Mouse (Mus musculus) forebrain, postnatal 0 days (tissue): ENCODE results near the gene Strip1. TPM values are rescaled to one million over a fixed set of nuclear protein-coding genes. Genes with fewer than 3 reads are reported as not detected.
A peak's percentile ranks its signal among the peaks of the same experiment; 100 is the strongest.

ENCODE experiments used
- ATAC-seq: fragments of 200-750 bp; cut with Nextera tagmentation; 2 replicates; pipeline ENCODE4 v1.8.0; 2017; ENCODE audit warnings: mild to moderate bottlenecking, moderate library complexity
- DNase-seq: peaks from one replicate; pipeline ENCODE4 v3.0.0-alpha.2; 2015
- H3K27ac ChIP-seq: fragments of 300-500 bp; sonication (generic); 2 replicates; pipeline ENCODE4 v1.5.1; 2014; ENCODE audit warnings: low read depth, mild to moderate bottlenecking, antibody characterized with exemption, low read length, moderate library complexity, mixed read lengths
- H3K27me3 ChIP-seq: fragments of 300-500 bp; sonication (generic); 2 replicates; pipeline ENCODE4 v1.6.1; 2014; ENCODE audit warnings: mild to moderate bottlenecking, low read length, mixed read lengths; ENCODE audit not compliant: insufficient read depth
- H3K36me3 ChIP-seq: fragments of 300-500 bp; sonication (generic); 2 replicates; pipeline ENCODE4 v1.6.1; 2014; ENCODE audit warnings: mild to moderate bottlenecking, moderate library complexity; ENCODE audit not compliant: insufficient read depth
- H3K4me1 ChIP-seq: fragments of 300-500 bp; sonication (generic); 2 replicates; pipeline ENCODE4 v1.6.1; 2014; ENCODE audit warnings: antibody characterized with exemption; ENCODE audit not compliant: insufficient read depth
- H3K4me2 ChIP-seq: fragments of 300-500 bp; sonication (generic); 2 replicates; pipeline ENCODE4 v1.6.1; 2014; ENCODE audit warnings: low read depth, mild to moderate bottlenecking, moderate library complexity
- H3K4me3 ChIP-seq: fragments of 300-500 bp; sonication (generic); 2 replicates; pipeline ENCODE4 v1.5.1; 2014; ENCODE audit warnings: low read depth, low read length, mixed read lengths
- H3K9ac ChIP-seq: fragments of 300-500 bp; sonication (generic); 2 replicates; pipeline ENCODE4 v1.6.1; 2014; ENCODE audit warnings: mild to moderate bottlenecking
- H3K9me3 ChIP-seq: fragments of 300-500 bp; sonication (generic); 2 replicates; pipeline ENCODE4 v1.6.1; 2016; ENCODE audit warnings: low read length
- CTCF ChIP-seq: sonication (generic); IDR thresholded peaks from 2 replicates; pipeline ENCODE4 v1.5.1; 2016; ENCODE audit warnings: antibody characterized with exemption, control low read depth, low read depth
- WGBS: fragments of 180-500 bp; shearing (Covaris S2); extraction: QIAGEN DNeasy Blood & Tissue Kit; methylation state at CpG from one replicate; pipeline ENCODE4 v1.1.7; 2014; 5-methylcytosine and 5-hydroxymethylcytosine counted together
- polyA plus RNA-seq: library from polyadenylated mRNA; unstranded; fragments of >200 nt; fragmentation: Nextera tagmentation; extraction: Ambion mirVana; gene quantifications from 2 replicates; pipeline ENCODE4 v1.2.1, GENCODE M21; 2015
- total RNA-seq: library from RNA; depleted of rRNA; stranded (reverse); fragments of >200 nt; gene quantifications from 2 replicates; pipeline ENCODE4 v1.2.3, GENCODE M21; 2014

Gene Strip1
- total and polyA plus RNA-seq, 2 experiments from 2014 or later: 108 to 135 TPM

DNA sequence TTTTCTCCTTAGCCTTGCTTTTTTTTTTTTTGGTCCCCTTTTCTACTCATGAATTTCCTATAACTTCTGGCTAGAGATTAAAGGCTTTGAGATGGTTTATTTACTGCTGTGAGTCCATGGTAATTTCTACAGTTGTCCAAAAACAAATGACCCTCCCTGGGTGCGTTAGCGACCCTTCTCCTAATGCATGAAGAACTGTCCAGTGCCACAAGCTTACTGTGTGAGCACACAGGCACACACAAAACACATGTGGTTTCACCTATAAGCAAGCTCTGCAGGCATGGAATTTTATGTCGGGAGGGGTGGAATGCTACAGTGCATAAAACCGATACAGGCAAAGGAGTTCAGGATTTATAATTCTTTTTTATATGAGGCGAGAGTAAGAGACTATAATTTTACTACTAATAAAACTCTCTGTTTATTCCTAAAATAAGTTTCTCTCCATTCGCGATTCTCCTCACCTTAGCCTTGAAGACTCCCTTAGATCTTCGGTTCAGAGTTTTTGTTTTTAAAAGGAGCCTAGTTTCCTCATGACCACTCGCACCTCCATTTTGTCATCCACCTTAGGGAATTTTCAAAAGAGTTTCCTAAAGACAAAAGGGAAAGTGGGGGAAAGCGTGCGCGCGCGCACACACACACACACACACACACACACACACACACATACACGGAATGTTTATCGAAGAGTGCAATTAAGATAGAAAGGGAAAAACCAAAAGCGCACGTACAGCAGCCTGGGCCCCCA, 49.2 kb downstream of the Strip1 start:
- H3K9ac ChIP-seq: peak overlapping the region; percentile 14; the same call in 1 of the 2 replicates
- no peak for DNase-seq
- no peaks in the 10 kb centered on the region for H3K36me3 ChIP-seq
- H3K4me3 ChIP-seq: peak overlapping the region; percentile 12; the same call in 1 of the 2 replicates
- peaks cover 57% of the 10 kb centered on the region for H3K27me3 ChIP-seq
- H3K4me1 ChIP-seq: peaks cover 7% of the 10 kb centered on the region; the same call in 1 of the 2 replicates
- no peak overlapping the region for H3K27ac ChIP-seq
- no peak for ATAC-seq
- H3K9me3 ChIP-seq: no peaks in the 10 kb centered on the region
- 2% methylated on average over 18 of the region's 18 CpGs for WGBS
- TF ChIP-seq CTCF: no peak
- peak overlapping the region; percentile 39 for H3K4me2 ChIP-seq

DNA sequence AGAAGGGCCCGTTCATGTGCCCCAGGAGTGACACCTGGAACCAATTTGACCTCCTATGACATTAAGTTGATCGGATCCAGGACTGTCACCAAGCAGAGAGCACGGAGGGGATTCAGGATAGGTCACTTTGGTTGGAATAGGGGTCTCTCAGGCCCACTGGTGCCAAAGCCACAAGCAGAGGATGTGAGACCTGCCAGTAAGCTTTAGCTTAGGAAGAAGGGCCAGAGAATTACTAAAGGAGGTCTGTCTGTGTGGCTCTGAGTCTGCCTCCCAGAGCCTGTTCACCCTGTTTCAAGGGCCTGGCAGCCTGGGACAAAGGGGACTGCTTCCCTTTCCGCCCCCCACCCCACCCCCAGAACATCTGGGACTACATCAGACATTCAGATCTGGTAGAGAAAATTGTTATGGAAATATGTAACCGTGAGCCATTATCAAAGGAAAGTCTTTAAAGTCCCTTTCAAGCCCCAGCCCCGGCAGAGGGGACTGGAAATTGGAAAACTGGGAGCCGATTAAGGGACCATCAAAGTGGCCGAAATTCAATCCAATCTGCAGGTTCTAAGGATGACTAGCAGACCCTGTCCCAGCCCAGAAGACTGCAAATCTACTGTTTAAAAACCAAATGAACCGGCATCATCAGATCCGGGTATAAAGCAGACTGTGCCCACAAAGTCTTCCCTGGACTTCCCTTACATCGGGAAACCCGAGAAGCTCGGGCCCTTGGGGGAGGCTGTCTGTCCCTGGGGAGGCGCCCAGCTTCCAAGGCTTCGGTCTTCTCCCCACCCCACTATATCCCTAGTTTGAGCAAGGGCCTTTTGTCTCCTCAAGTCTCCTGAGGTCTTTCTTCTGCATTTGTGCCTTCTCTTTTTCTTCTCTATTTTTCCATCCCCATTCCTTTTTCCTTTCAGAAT, 50.1 kb downstream of the Strip1 start:
- Histone ChIP-seq H3K4me1 (peaks cover 7% of the 10 kb centered on the region; the same call in 1 of the 2 replicates), H3K9me3 (no peaks in the 10 kb centered on the region), H3K4me3 (no peak overlapping the region), H3K9ac (no peak overlapping the region), H3K36me3 (no peaks in the 10 kb centered on the region), H3K27me3 (peaks cover 57% of the 10 kb centered on the region), H3K4me2 (no peak overlapping the region), H3K27ac (no peak overlapping the region)
- ATAC-seq: no peak
- 6% methylated on average over 15 of the region's 15 CpGs for WGBS
- DNase-seq: no peak
- no peak for TF ChIP-seq CTCF

DNA sequence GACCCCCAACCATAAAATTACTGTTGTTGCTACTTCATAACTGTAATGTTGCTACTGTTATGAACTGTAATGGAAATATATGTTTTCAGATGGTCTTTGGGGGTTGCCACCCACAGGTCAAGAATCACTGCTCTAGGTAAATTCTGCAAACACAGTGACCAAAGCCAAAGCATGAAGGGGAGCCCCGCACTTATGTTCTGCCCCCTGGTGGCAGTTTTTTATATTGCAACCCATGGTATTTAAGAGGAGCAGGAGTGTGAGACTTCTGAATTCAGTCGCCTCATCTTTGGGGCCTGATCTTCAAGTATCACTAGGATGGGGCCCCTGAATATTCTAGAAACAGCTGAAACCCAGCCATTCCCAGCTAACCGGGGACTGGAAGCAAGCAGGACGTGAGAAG, 52.0 kb downstream of the Strip1 start:
- 4% methylated on average over 4 of the region's 4 CpGs for WGBS
- Histone ChIP-seq H3K4me3 (no peak overlapping the region), H3K9ac (no peak overlapping the region), H3K27me3 (peaks cover 41% of the 10 kb centered on the region), H3K4me1 (peaks cover 7% of the 10 kb centered on the region; the same call in 1 of the 2 replicates), H3K36me3 (no peaks in the 10 kb centered on the region), H3K9me3 (no peaks in the 10 kb centered on the region), H3K27ac (no peak overlapping the region), H3K4me2 (no peak overlapping the region)
- ATAC-seq (no peak), DNase-seq (peak; percentile 79)
- peak; percentile 80 for TF ChIP-seq CTCF

GRCm38 (mm10) chr3:107577810-107578390, 53.6 kb downstream of the Strip1 start:
- ATAC-seq (no peak), DNase-seq (no peak)
- peaks cover 3% of the 10 kb centered on the region; the same call in 1 of the 2 replicates for H3K4me1 ChIP-seq
- WGBS: 46% methylated on average over 3 of the region's 3 CpGs
- no peak overlapping the region for H3K9ac ChIP-seq
- H3K27me3 ChIP-seq: peaks cover 27% of the 10 kb centered on the region
- no peak overlapping the region for H3K27ac ChIP-seq
- no peaks in the 10 kb centered on the region for H3K36me3 ChIP-seq
- no peak overlapping the region for H3K4me2 ChIP-seq
- H3K9me3 ChIP-seq: no peaks in the 10 kb centered on the region
- H3K4me3 ChIP-seq: no peak overlapping the region
- no peak for TF ChIP-seq CTCF

GRCm38 (mm10) chr3:107576807-107577206, 54.7 kb downstream of the Strip1 start:
- DNase-seq (no peak), ATAC-seq (no peak)
- Histone ChIP-seq H3K27me3 (peaks cover 20% of the 10 kb centered on the region), H3K9ac (no peak overlapping the region), H3K36me3 (no peaks in the 10 kb centered on the region), H3K27ac (no peak overlapping the region), H3K9me3 (no peaks in the 10 kb centered on the region), H3K4me2 (no peak overlapping the region), H3K4me3 (no peak overlapping the region), H3K4me1 (no peaks in the 10 kb centered on the region)
- TF ChIP-seq CTCF: no peak
- 89% methylated on average over 3 of the region's 3 CpGs for whole genome bisulfite sequencing

GRCm38 (mm10) chr3:107571205-107571604, 60.3 kb downstream of the Strip1 start:
- WGBS: 51% methylated on average over 2 of the region's 2 CpGs
- H3K9ac ChIP-seq: no peak overlapping the region

More at GRCm38 (mm10) chr3:107571205-107571604, 60.3 kb downstream of the Strip1 start:
- Histone ChIP-seq H3K4me2 (no peak overlapping the region), H3K4me1 (no peaks in the 10 kb centered on the region), H3K4me3 (no peak overlapping the region), H3K36me3 (no peaks in the 10 kb centered on the region), H3K9me3 (no peaks in the 10 kb centered on the region), H3K27me3 (no peaks in the 10 kb centered on the region), H3K27ac (no peak overlapping the region)
- TF ChIP-seq CTCF: peak; percentile 62
- no peak for DNase-seq
- no peak for ATAC-seq
